Mouse (Mus musculus): ENCODE measurements around the gene Dcun1d1. TPM values are rescaled to one million over a fixed set of nuclear protein-coding genes. Genes with fewer than 3 reads are reported as not detected.

The Dcun1d1 gene
- polyA plus RNA-seq, 1 experiment from 2014 or later = 84.4 TPM

DNA sequence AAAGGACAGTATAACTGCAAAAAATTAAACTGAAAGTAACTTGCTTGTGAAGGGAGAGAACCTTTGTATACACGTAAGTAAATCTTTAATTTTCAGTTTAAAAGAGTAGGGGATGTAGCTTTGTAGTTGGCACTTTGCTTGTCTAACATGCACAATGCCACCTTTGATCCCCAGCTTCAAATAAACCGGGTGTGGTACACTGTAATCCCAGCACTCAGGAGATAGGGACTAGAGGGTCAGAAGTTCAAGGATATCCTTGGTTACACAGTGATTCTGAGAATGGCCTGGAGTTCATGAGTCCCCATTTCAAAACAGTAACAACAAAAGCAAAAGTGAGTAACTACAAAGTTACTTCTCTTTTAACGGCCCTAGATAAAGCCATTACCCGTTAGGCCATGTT, 46.1 kb downstream of the Dcun1d1 start:
- no peak overlapping the region for H3K27ac ChIP-seq (replicated peaks; ENCODE audit: low read depth, low read length)
- H3K4me1 ChIP-seq (ENCODE audit: control insufficient read depth, insufficient read depth, low read length) = no peaks in the 10 kb centered on the region
- 92% methylated on average over 4 of the region's 4 CpGs for WGBS
- peaks cover 19% of the 10 kb centered on the region for H3K36me3 ChIP-seq (ENCODE audit: control insufficient read depth, insufficient read depth, low read length)
- no peak overlapping the region for H3K4me3 ChIP-seq (ENCODE audit: low read depth, low read length)
- no peak overlapping the region for H3K9ac ChIP-seq (ENCODE audit: low read depth, low read length)
- H3K4me2 ChIP-seq (ENCODE audit: low read depth, low read length) = no peak overlapping the region
- H3K27me3 ChIP-seq (replicated peaks; ENCODE audit: control insufficient read depth, insufficient read depth, low read length) = no peaks in the 10 kb centered on the region
- DNase-seq (ENCODE audit: low spot score) (no peak), ATAC-seq (ENCODE audit: low read depth) (no peak)
- H3K9me3 ChIP-seq (ENCODE audit: control insufficient read depth, low read length) = no peaks in the 10 kb centered on the region

DNA sequence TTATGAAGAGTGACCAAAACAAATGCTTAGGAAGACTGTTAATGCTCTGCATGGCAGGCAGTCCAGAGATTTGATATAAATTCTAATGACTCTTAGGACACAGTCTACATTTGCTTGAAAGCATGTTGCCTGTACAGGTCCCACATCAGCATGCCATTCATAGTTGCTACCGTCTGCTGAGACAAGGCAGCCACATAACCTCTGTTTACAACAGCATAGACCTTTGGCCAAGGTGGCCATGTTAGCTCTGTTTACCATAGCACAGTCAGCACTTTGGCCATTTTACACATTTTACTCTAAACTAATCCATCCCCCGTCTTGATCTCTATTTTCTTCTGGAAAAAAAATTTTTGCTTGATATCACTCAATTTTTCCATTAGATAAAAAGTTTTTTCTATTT, 47.7 kb downstream of the Dcun1d1 start:
- Histone ChIP-seq H3K4me1 (ENCODE audit: control insufficient read depth, insufficient read depth, low read length) (no peaks in the 10 kb centered on the region), H3K27ac (replicated peaks; ENCODE audit: low read depth, low read length) (no peak overlapping the region), H3K4me2 (ENCODE audit: low read depth, low read length) (no peak overlapping the region), H3K9me3 (ENCODE audit: control insufficient read depth, low read length) (no peaks in the 10 kb centered on the region), H3K9ac (ENCODE audit: low read depth, low read length) (no peak overlapping the region), H3K4me3 (ENCODE audit: low read depth, low read length) (no peak overlapping the region), H3K36me3 (ENCODE audit: control insufficient read depth, insufficient read depth, low read length) (peaks cover 16% of the 10 kb centered on the region), H3K27me3 (replicated peaks; ENCODE audit: control insufficient read depth, insufficient read depth, low read length) (no peaks in the 10 kb centered on the region)
- DNase-seq (ENCODE audit: low spot score) (no peak), ATAC-seq (ENCODE audit: low read depth) (no peak)
- WGBS = 91% methylated on average over 2 of the region's 2 CpGs

DNA sequence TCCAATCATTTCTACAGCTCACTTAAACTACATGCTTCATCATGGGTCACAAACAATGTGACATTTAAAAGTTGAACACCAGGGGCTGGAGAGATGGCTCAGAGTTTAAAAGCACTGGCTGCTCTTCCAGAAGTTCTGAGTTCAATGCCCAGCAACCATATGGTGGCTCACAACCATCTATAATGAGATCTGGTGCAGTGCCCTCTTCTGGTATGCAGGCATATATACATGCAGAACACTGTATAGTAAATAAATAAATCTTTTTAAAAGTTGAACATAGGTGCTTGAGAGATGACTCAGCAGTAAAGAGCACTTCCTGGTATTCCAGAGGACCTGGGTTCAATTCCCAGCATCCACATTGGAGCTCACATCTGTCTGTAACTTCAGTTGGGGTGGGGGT, 54.0 kb downstream of the Dcun1d1 start:
- Histone ChIP-seq H3K4me2 (ENCODE audit: low read depth, low read length) (no peak overlapping the region), H3K9ac (ENCODE audit: low read depth, low read length) (no peak overlapping the region), H3K27me3 (replicated peaks; ENCODE audit: control insufficient read depth, insufficient read depth, low read length) (no peaks in the 10 kb centered on the region), H3K4me1 (ENCODE audit: control insufficient read depth, insufficient read depth, low read length) (no peaks in the 10 kb centered on the region), H3K9me3 (ENCODE audit: control insufficient read depth, low read length) (no peaks in the 10 kb centered on the region), H3K36me3 (ENCODE audit: control insufficient read depth, insufficient read depth, low read length) (no peaks in the 10 kb centered on the region), H3K4me3 (ENCODE audit: low read depth, low read length) (no peak overlapping the region), H3K27ac (replicated peaks; ENCODE audit: low read depth, low read length) (no peak overlapping the region)
- no peak for ATAC-seq (ENCODE audit: low read depth)
- no peak for DNase-seq (ENCODE audit: low spot score)

DNA sequence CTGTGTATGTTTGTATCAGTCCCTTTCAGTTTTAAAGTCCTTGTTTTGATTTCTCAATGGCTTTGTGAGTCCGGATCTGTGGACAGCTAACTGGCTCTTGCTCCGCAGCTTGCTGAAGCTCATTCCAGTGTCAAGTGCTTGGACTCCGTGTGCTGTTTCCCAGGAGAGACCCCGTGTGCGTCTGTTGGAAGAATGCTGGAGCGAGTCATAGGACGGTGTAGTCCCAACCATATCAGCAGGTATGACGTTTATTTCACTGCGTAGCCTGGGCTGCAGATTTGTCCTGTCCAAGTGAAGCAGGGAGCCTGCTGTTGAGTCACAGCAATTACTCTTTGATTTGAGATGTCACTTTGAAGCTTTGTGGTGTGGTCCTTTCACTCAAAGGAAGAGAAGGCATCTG, 87.9 kb downstream of the Dcun1d1 start:
- Histone ChIP-seq H3K4me3 (ENCODE audit: low read depth, low read length) (no peak overlapping the region), H3K9me3 (ENCODE audit: control insufficient read depth, low read length) (no peaks in the 10 kb centered on the region), H3K27me3 (replicated peaks; ENCODE audit: control insufficient read depth, insufficient read depth, low read length) (no peaks in the 10 kb centered on the region), H3K4me2 (ENCODE audit: low read depth, low read length) (no peak overlapping the region), H3K36me3 (ENCODE audit: control insufficient read depth, insufficient read depth, low read length) (peaks cover 19% of the 10 kb centered on the region; the same call in 1 of the 2 replicates), H3K4me1 (ENCODE audit: control insufficient read depth, insufficient read depth, low read length) (no peaks in the 10 kb centered on the region), H3K9ac (ENCODE audit: low read depth, low read length) (no peak overlapping the region), H3K27ac (replicated peaks; ENCODE audit: low read depth, low read length) (no peak overlapping the region)
- 88% methylated on average over 9 of the region's 9 CpGs for WGBS
- no peak for DNase-seq (ENCODE audit: low spot score)
- no peak for ATAC-seq (ENCODE audit: low read depth)

Other genes starting within 250 kb of the Dcun1d1 start
- 36.5 and 40.2 TPM in 2 replicates for gene Atp11b, start 183.3 kb downstream of the Dcun1d1 start, polyA plus RNA-seq (2014; fragmentation: Nextera tagmentation; extraction: Ambion mirVana)
- gene Mccc1, start 63.2 kb upstream of the Dcun1d1 start, polyA plus RNA-seq (2014; fragmentation: Nextera tagmentation; extraction: Ambion mirVana) = 25.0 and 25.3 TPM in 2 replicates
- not detected in 2 replicates for gene Ccdc144b, start 116.1 kb upstream of the Dcun1d1 start, polyA plus RNA-seq (2014; fragmentation: Nextera tagmentation; extraction: Ambion mirVana)
- 85.2 and 86.0 TPM in 2 replicates for gene Acad9, start 128.5 kb upstream of the Dcun1d1 start, polyA plus RNA-seq (2014; fragmentation: Nextera tagmentation; extraction: Ambion mirVana)
- 7.1 and 8.4 TPM in 2 replicates for gene D3Ertd254e, start 213.6 kb upstream of the Dcun1d1 start, polyA plus RNA-seq (2014; fragmentation: Nextera tagmentation; extraction: Ambion mirVana)

All from embryonic facial prominence, embryonic 14.5 days (tissue).